Comparison of ENCODE assay signal across 8 mouse cellular contexts in the genomic region with DNA sequence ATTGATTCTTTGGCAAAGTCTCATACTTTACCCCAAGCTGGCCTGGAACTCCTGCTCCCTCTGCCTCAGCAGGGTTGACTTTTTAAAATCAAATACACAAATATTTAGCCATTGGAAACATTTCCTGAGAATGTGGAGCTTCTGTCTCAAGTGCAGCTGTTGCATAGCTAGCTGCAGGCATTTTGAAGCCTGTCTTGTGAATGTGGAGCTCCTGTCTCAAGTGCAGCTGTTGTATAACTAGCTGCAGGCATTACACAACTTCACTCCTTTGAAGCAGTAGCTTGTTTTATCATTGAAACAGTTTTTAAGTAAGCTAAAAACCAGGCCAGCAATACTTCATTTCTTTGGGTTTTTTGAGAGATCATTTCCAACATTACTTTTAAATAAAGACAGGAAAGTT. TPM values are rescaled to one million over a fixed set of nuclear protein-coding genes. Genes with fewer than 3 reads are reported as not detected.
DNase-seq lines count a peak whose midpoint lies in the region; ATAC-seq and TF ChIP-seq lines count a peak whose summit lies in the region.

No protein-coding gene starts in this region.

- H3K9me3 ChIP-seq in hindbrain, embryonic 12.5 days (replicated peaks), result no peaks in the 10 kb centered on the region
- no peaks in the 10 kb centered on the region for H3K9me3 ChIP-seq in hindbrain, embryonic 11.5 days (ENCODE audit: control insufficient read depth, low read length)
- H3K9me3 ChIP-seq in intestine, postnatal 0 days (ENCODE audit: control insufficient read depth), result no peaks in the 10 kb centered on the region
- H3K9me3 ChIP-seq in lung, postnatal 0 days (ENCODE audit: low read length), result no peaks in the 10 kb centered on the region

- 0 out of 2 replicates have a peak, but pooled peaks cover 4% of the 10 kb centered on the region for H3K4me1 ChIP-seq in hindbrain, embryonic 12.5 days
- H3K4me1 ChIP-seq in hindbrain, embryonic 11.5 days (replicated peaks; ENCODE audit: control insufficient read depth, insufficient read depth, low read length), result no peaks in the 10 kb centered on the region
- H3K4me1 ChIP-seq in intestine, postnatal 0 days (replicated peaks; ENCODE audit: control insufficient read depth, insufficient read depth, low read length), result peaks cover 4% of the 10 kb centered on the region; the same call in 1 of the 2 replicates
- no peaks in the 10 kb centered on the region for H3K4me1 ChIP-seq in lung, postnatal 0 days (ENCODE audit: insufficient read depth, low read depth, low read length)

- DNase-seq in hindbrain, embryonic 11.5 days (ENCODE audit: low spot score), result no peak
- DNase-seq in embryo, embryonic 10.5 days (ENCODE audit: low spot score), result peak; percentile 14
- peak; percentile 94 for DNase-seq in lung, postnatal 0 days (ENCODE audit: low spot score)
- peak; percentile 36 to 55 for DNase-seq in thymus, postnatal 10 days (ENCODE audit: low spot score in 2 of 2)
- DNase-seq in left cerebral cortex, postnatal 4 days, result no peak
- DNase-seq in Muller cell, postnatal 12 days (ENCODE audit: inconsistent ontology term), result no peak

- H3K9ac ChIP-seq in hindbrain, embryonic 12.5 days, result no peak overlapping the region
- no peak overlapping the region for H3K9ac ChIP-seq in hindbrain, embryonic 11.5 days (ENCODE audit: low read depth, low read length)
- H3K9ac ChIP-seq in intestine, postnatal 0 days (ENCODE audit: low read depth, low read length), result peak overlapping the region; percentile 65
- peak overlapping the region; percentile 59 for H3K9ac ChIP-seq in lung, postnatal 0 days (replicated peaks; ENCODE audit: low read depth)

- H3K4me3 ChIP-seq in hindbrain, embryonic 12.5 days, result no peak overlapping the region
- no peak overlapping the region for H3K4me3 ChIP-seq in hindbrain, embryonic 11.5 days (ENCODE audit: low read depth, low read length)
- peak overlapping the region; percentile 67 for H3K4me3 ChIP-seq in intestine, postnatal 0 days (ENCODE audit: low read depth, low read length)
- peak overlapping the region; percentile 48 for H3K4me3 ChIP-seq in lung, postnatal 0 days (ENCODE audit: low read depth, low read length)

- no peaks in the 10 kb centered on the region for H3K36me3 ChIP-seq in hindbrain, embryonic 12.5 days
- no peaks in the 10 kb centered on the region for H3K36me3 ChIP-seq in hindbrain, embryonic 11.5 days (ENCODE audit: control insufficient read depth, insufficient read depth, low read length)
- H3K36me3 ChIP-seq in intestine, postnatal 0 days (ENCODE audit: control insufficient read depth, insufficient read depth), result peaks cover 31% of the 10 kb centered on the region
- H3K36me3 ChIP-seq in lung, postnatal 0 days (ENCODE audit: insufficient read depth, low read length), result peaks cover 22% of the 10 kb centered on the region; the same call in 1 of the 2 replicates

- peak overlapping the region; percentile 27; the same call in 1 of the 2 replicates for H3K4me2 ChIP-seq in hindbrain, embryonic 12.5 days (replicated peaks)
- no peak overlapping the region for H3K4me2 ChIP-seq in hindbrain, embryonic 11.5 days (replicated peaks; ENCODE audit: low read depth, low read length)
- peak overlapping the region; percentile 70 for H3K4me2 ChIP-seq in intestine, postnatal 0 days (replicated peaks; ENCODE audit: low read depth)
- peak overlapping the region; percentile 52 for H3K4me2 ChIP-seq in lung, postnatal 0 days (replicated peaks; ENCODE audit: low read depth, low read length)

- no peak for TF ChIP-seq CTCF in intestine, postnatal 0 days (IDR thresholded peaks at IDR 0.05; ENCODE audit: low read depth)
- TF ChIP-seq CTCF in lung, postnatal 0 days (IDR thresholded peaks at IDR 0.05), result no peak

- intact Hi-C loops in left cerebral cortex, postnatal 4 days (cut with DNase I), result no loop called here

- no peak overlapping the region for H3K27ac ChIP-seq in hindbrain, embryonic 12.5 days
- H3K27ac ChIP-seq in hindbrain, embryonic 11.5 days (ENCODE audit: low read depth, low read length), result no peak overlapping the region
- peak overlapping the region; percentile 57; the same call in 1 of the 2 replicates for H3K27ac ChIP-seq in intestine, postnatal 0 days (ENCODE audit: low read depth, low read length)
- H3K27ac ChIP-seq in lung, postnatal 0 days (ENCODE audit: low read length), result peak overlapping the region; percentile 89

- peak; percentile 92 for TF ChIP-seq EP300 in lung, postnatal 0 days (IDR thresholded peaks at IDR 0.05)

- no peak for ATAC-seq in hindbrain, embryonic 12.5 days (ENCODE audit: low FRiP score)
- no peak for ATAC-seq in hindbrain, embryonic 11.5 days (ENCODE audit: low FRiP score)
- ATAC-seq in intestine, postnatal 0 days, result no peak
- peak; percentile 67 for ATAC-seq in lung, postnatal 0 days

- no peaks in the 10 kb centered on the region for H3K27me3 ChIP-seq in hindbrain, embryonic 12.5 days
- H3K27me3 ChIP-seq in hindbrain, embryonic 11.5 days (ENCODE audit: control insufficient read depth, insufficient read depth, low read length), result no peaks in the 10 kb centered on the region
- H3K27me3 ChIP-seq in intestine, postnatal 0 days (replicated peaks; ENCODE audit: control insufficient read depth, insufficient read depth, low read length), result no peaks in the 10 kb centered on the region
- no peaks in the 10 kb centered on the region for H3K27me3 ChIP-seq in lung, postnatal 0 days (replicated peaks; ENCODE audit: insufficient read depth, low read length)

RNA-seq across cellular contexts. Expression of gene Clec2d, which starts 1.3 kb away (rescaled TPM):
- polyA plus RNA-seq in hindbrain, embryonic 12.5 days (2016; fragmentation: Nextera tagmentation; extraction: Ambion mirVana), result not detected in 2 replicates
- not detected in 2 replicates for polyA plus RNA-seq in hindbrain, embryonic 11.5 days (2014; fragmentation: Nextera tagmentation; extraction: Ambion mirVana)
- 1.1 and 1.4 TPM in 2 replicates for polyA plus RNA-seq in intestine, postnatal 0 days (2015; fragmentation: Nextera tagmentation; extraction: Ambion mirVana)
- polyA plus RNA-seq in lung, postnatal 0 days (2015; fragmentation: Nextera tagmentation; extraction: Ambion mirVana), result 4.5 and 5.1 TPM in 2 replicates
- total RNA-seq in left cerebral cortex, postnatal 4 days (2021), result 1 to 10 TPM; 4.0 to 5.4 TPM

Comparison
In these comparisons a context has a peak if more than half of its experiments do, and no peak if none do; other contexts are left out.
1. H3K27ac ChIP-seq: peak in intestine, postnatal 0 days (single experiment) and lung, postnatal 0 days (single experiment); none in hindbrain, embryonic 12.5 days (single experiment) and hindbrain, embryonic 11.5 days (single experiment).
2. H3K4me3 ChIP-seq: peak in intestine, postnatal 0 days (single experiment) and lung, postnatal 0 days (single experiment); none in hindbrain, embryonic 12.5 days (single experiment) and hindbrain, embryonic 11.5 days (single experiment).
3. H3K9ac ChIP-seq: peak in intestine, postnatal 0 days (single experiment) and lung, postnatal 0 days (single experiment); none in hindbrain, embryonic 12.5 days (single experiment) and hindbrain, embryonic 11.5 days (single experiment).
4. DNase-seq: peak in embryo, embryonic 10.5 days (single experiment), lung, postnatal 0 days (single experiment) and thymus, postnatal 10 days (2 of 2); none in hindbrain, embryonic 11.5 days (single experiment), left cerebral cortex, postnatal 4 days (single experiment) and Muller cell, postnatal 12 days (single experiment).